Mouse (Mus musculus): ENCODE results near the gene Ttc30a2. TPM values are rescaled to one million over a fixed set of nuclear protein-coding genes. Genes with fewer than 3 reads are reported as not detected.
A peak's percentile ranks its signal among the peaks of the same experiment; 100 is the strongest.

The Ttc30a2 gene
- polyA plus RNA-seq, 1 experiment from 2014 or later = 1.9 TPM

DNA sequence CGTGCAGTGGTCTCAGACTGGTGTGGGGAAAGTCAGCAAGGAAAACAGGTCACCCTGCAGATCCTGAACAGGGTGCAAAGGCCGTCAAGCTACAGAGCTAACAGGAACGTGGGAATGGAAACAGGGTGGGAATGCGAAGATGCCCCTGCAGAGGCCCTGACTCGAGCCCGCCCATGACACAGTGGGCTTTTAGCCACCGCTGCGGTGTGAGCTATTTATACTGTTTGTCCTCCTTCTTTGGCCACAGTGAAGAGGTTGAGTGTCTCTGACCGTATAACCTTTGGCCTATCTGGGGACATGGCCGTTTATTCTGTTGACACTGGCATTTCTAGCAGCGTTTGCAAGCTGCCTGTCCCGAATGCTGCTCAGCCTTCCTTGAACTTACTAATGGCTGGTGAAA is 21.7 kb upstream of the Ttc30a2 start:
- Histone ChIP-seq H3K9me3 (ENCODE audit: control insufficient read depth, low read length) (no peaks in the 10 kb centered on the region), H3K9ac (ENCODE audit: low read length) (no peak overlapping the region), H3K4me2 (ENCODE audit: low read length) (no peak overlapping the region), H3K4me3 (ENCODE audit: control insufficient read depth in 1 of 2, insufficient read depth in 1 of 2, low read depth in 1 of 2, low read length in 2 of 2) (no peak overlapping the region), H3K36me3 (ENCODE audit: control insufficient read depth, insufficient read depth, low read length) (no peaks in the 10 kb centered on the region), H3K27ac (replicated peaks in 1 of 2; ENCODE audit: control insufficient read depth in 1 of 2, insufficient read depth in 1 of 2, low read depth in 2 of 2, low read length in 2 of 2) (0 out of 4 replicates have a peak overlapping the region, but pooled peaks have one; percentile 3 to 9), H3K4me1 (ENCODE audit: control insufficient read depth in 2 of 2, insufficient read depth in 2 of 2, low read length in 2 of 2) (peaks cover 18 to 22% of the 10 kb centered on the region in 2 experiments), H3K27me3 (ENCODE audit: control insufficient read depth, insufficient read depth, low read length) (no peaks in the 10 kb centered on the region)
- ATAC-seq (ENCODE audit: insufficient number of reproducible peaks, insufficient read depth, low FRiP score, low read depth) = no peak
- 34% methylated on average over 12 of the region's 12 CpGs for WGBS

DNA sequence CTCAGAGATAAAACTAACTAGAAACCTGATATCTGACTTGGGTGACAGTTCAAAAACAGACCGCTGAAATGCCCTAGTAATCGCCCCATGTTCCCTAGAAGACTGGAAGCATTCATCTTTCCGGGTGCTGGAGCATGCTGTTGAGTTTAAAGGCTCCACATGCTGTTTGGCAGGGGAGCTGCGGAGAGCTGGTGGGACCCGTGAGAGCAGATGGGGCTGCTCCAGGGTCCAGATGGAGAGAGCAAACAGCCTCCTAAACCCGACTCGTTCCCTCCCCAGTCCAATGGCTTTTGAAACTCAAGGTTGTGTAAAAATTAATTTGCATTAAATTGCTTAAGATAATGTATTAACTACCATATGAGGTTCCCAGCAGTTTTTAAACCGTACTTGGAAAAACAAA is 20.7 kb upstream of the Ttc30a2 start:
- Histone ChIP-seq H3K9me3 (ENCODE audit: control insufficient read depth, low read length) (no peaks in the 10 kb centered on the region), H3K4me2 (ENCODE audit: low read length) (no peak overlapping the region), H3K4me3 (ENCODE audit: control insufficient read depth in 1 of 2, insufficient read depth in 1 of 2, low read depth in 1 of 2, low read length in 2 of 2) (no peak overlapping the region), H3K9ac (ENCODE audit: low read length) (no peak overlapping the region), H3K27ac (replicated peaks in 1 of 2; ENCODE audit: control insufficient read depth in 1 of 2, insufficient read depth in 1 of 2, low read depth in 2 of 2, low read length in 2 of 2) (no peak overlapping the region), H3K4me1 (ENCODE audit: control insufficient read depth in 2 of 2, insufficient read depth in 2 of 2, low read length in 2 of 2) (peaks cover 18 to 22% of the 10 kb centered on the region in 2 experiments), H3K36me3 (ENCODE audit: control insufficient read depth, insufficient read depth, low read length) (no peaks in the 10 kb centered on the region), H3K27me3 (ENCODE audit: control insufficient read depth, insufficient read depth, low read length) (no peaks in the 10 kb centered on the region)
- ATAC-seq (ENCODE audit: insufficient number of reproducible peaks, insufficient read depth, low FRiP score, low read depth) = no peak
- 36% methylated on average over 8 of the region's 8 CpGs for WGBS

DNA sequence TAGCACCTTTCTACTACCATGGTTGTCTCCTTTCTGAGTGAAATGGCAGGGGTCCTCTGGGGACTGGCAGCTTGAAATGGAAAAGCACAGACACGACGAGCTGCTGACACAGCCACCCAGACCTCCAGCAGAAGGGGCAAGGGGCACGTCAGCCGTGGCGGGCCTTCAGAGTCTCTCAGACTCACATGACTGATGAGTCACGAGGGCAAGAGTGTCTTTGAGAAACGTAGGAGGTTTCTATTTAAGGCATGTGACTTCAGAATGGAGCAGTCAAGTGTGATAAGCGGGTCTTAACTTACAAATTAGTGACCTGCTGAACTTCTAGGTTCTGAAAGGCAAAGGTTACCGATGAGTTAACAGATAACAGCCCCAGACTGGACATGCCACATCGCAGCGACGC is 19.8 kb upstream of the Ttc30a2 start:
- 14% methylated on average over 12 of the region's 12 CpGs for WGBS
- H3K4me2 ChIP-seq (ENCODE audit: low read length) = no peak overlapping the region

DNA sequence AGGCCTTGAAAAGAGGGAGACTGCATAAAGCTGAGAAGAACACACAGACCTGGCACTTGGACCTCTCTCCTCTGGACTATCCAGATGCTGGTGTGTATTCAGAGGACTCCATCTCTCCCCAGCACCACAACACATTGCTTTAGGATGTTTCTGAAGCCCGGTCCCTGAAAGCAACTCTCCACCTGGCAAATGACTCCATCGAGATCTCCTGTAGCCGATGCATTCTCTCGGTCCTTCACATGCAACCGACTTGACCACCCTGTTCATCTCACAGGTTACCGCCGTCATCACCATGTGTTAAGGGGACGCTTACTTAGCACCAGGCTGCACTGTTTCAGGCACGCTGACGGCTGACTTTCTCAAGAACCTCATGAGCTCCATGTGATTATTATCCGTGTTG is 16.9 kb upstream of the Ttc30a2 start:
- Histone ChIP-seq H3K36me3 (ENCODE audit: control insufficient read depth, insufficient read depth, low read length) (no peaks in the 10 kb centered on the region), H3K27me3 (ENCODE audit: control insufficient read depth, insufficient read depth, low read length) (no peaks in the 10 kb centered on the region), H3K9me3 (ENCODE audit: control insufficient read depth, low read length) (no peaks in the 10 kb centered on the region), H3K9ac (ENCODE audit: low read length) (no peak overlapping the region), H3K4me2 (ENCODE audit: low read length) (no peak overlapping the region), H3K27ac (replicated peaks in 1 of 2; ENCODE audit: control insufficient read depth in 1 of 2, insufficient read depth in 1 of 2, low read depth in 2 of 2, low read length in 2 of 2) (no peak overlapping the region), H3K4me3 (ENCODE audit: control insufficient read depth in 1 of 2, insufficient read depth in 1 of 2, low read depth in 1 of 2, low read length in 2 of 2) (no peak overlapping the region), H3K4me1 (ENCODE audit: control insufficient read depth in 2 of 2, insufficient read depth in 2 of 2, low read length in 2 of 2) (peaks cover 25 to 30% of the 10 kb centered on the region in 2 experiments)
- 89% methylated on average over 11 of the region's 11 CpGs for WGBS
- no peak for ATAC-seq (ENCODE audit: insufficient number of reproducible peaks, insufficient read depth, low FRiP score, low read depth)

More for the DNA sequence above, 19.8 kb upstream of the Ttc30a2 start:
- H3K4me3 ChIP-seq (ENCODE audit: control insufficient read depth in 1 of 2, insufficient read depth in 1 of 2, low read depth in 1 of 2, low read length in 2 of 2) = no peak overlapping the region
- H3K9ac ChIP-seq (ENCODE audit: low read length) = no peak overlapping the region
- no peaks in the 10 kb centered on the region for H3K27me3 ChIP-seq (ENCODE audit: control insufficient read depth, insufficient read depth, low read length)
- H3K4me1 ChIP-seq (ENCODE audit: control insufficient read depth in 2 of 2, insufficient read depth in 2 of 2, low read length in 2 of 2) = peaks cover 18 to 22% of the 10 kb centered on the region in 2 experiments
- ATAC-seq (ENCODE audit: insufficient number of reproducible peaks, insufficient read depth, low FRiP score, low read depth) = no peak; the same call in 1 of the 2 replicates
- no peaks in the 10 kb centered on the region for H3K36me3 ChIP-seq (ENCODE audit: control insufficient read depth, insufficient read depth, low read length)
- no peaks in the 10 kb centered on the region for H3K9me3 ChIP-seq (ENCODE audit: control insufficient read depth, low read length)
- no peak overlapping the region for H3K27ac ChIP-seq (replicated peaks in 1 of 2; ENCODE audit: control insufficient read depth in 1 of 2, insufficient read depth in 1 of 2, low read depth in 2 of 2, low read length in 2 of 2)

DNA sequence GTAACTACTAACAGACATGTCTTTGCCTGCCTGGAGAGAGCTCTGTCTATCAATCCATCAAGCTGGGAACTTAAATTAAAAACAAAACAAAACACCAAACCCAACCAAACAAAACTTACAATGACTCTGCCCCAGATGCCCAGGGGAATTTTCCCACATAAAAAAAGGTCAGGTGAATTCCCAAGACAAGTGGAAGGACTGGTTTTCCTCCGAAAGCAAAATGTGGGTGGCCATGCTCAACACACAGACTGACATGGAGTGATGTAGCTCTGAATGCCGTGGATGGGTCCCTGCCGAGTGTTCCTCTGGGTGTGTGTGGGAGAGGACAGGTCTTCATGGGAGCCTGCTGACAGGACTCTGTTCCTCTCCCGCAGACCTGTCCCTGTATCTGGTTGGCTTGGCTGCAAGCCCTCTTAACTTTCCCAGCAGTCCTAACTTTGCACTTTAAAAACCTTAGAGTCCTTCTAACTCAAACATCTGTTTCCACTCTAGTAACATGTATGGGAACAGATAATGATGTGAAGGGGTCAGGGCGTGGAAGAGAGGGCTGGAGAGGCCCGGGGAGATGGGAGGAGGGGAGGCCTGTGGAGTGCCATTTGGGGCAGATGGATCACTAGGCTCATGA is 13.7 kb upstream of the Ttc30a2 start:
- peak overlapping the region; percentile 42 for H3K4me2 ChIP-seq (ENCODE audit: low read length)
- no peaks in the 10 kb centered on the region for H3K9me3 ChIP-seq (ENCODE audit: control insufficient read depth, low read length)
- no peaks in the 10 kb centered on the region for H3K36me3 ChIP-seq (ENCODE audit: control insufficient read depth, insufficient read depth, low read length)
- no peak overlapping the region for H3K4me3 ChIP-seq (ENCODE audit: control insufficient read depth in 1 of 2, insufficient read depth in 1 of 2, low read depth in 1 of 2, low read length in 2 of 2)
- 0 out of 4 replicates have a peak overlapping the region, but pooled peaks of 1 of the 2 experiments have one; percentile 19 for H3K27ac ChIP-seq (replicated peaks in 1 of 2; ENCODE audit: control insufficient read depth in 1 of 2, insufficient read depth in 1 of 2, low read depth in 2 of 2, low read length in 2 of 2)
- 0 out of 2 replicates have a peak, but pooled peaks have one; percentile 47 for ATAC-seq (ENCODE audit: insufficient number of reproducible peaks, insufficient read depth, low FRiP score, low read depth)
- peaks cover 8 to 12% of the 10 kb centered on the region in 2 experiments for H3K4me1 ChIP-seq (ENCODE audit: control insufficient read depth in 2 of 2, insufficient read depth in 2 of 2, low read length in 2 of 2)
- no peak overlapping the region for H3K9ac ChIP-seq (ENCODE audit: low read length)
- no peaks in the 10 kb centered on the region for H3K27me3 ChIP-seq (ENCODE audit: control insufficient read depth, insufficient read depth, low read length)
- 23% methylated on average over 6 of the region's 6 CpGs for WGBS

DNA sequence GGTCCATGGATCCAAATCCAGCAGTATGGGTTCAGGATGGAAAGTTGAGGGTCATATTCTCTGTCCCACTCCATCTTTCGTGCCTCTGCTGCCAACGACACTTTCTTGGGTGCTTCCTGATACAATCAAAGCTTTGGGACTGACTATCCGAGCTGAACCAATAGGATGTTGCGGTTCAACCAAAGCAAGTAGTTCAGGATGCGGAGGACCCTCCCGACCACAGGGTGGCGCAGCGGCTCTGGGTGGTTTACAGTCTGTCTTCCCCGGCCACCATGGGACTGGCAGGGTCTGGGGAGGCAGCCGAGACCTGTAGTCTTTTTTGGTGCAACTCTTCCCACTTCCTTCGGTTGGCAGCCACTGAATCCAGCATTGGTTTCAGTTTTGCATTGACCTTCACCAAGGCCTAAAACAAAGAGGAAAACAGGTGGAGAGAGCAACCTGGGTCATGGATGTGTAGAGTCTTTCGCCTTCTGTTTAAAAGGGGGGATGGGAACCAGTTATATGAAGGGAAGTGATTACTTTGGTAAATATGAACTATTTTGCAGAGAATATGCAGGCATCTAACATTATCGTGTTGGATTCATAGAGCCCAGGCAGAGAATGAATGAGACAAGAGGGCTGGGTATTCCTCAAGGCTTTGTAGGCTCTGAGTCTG is 13.0 kb upstream of the Ttc30a2 start:
- no peaks in the 10 kb centered on the region for H3K27me3 ChIP-seq (ENCODE audit: control insufficient read depth, insufficient read depth, low read length)
- H3K9ac ChIP-seq (ENCODE audit: low read length) = no peak overlapping the region
- H3K9me3 ChIP-seq (ENCODE audit: control insufficient read depth, low read length) = no peaks in the 10 kb centered on the region
- peak overlapping the region; percentile 42 for H3K4me2 ChIP-seq (ENCODE audit: low read length)
- peaks cover 8 to 12% of the 10 kb centered on the region in 2 experiments for H3K4me1 ChIP-seq (ENCODE audit: control insufficient read depth in 2 of 2, insufficient read depth in 2 of 2, low read length in 2 of 2)
- WGBS = 39% methylated on average over 13 of the region's 13 CpGs
- no peak overlapping the region for H3K4me3 ChIP-seq (ENCODE audit: control insufficient read depth in 1 of 2, insufficient read depth in 1 of 2, low read depth in 1 of 2, low read length in 2 of 2)
- no peaks in the 10 kb centered on the region for H3K36me3 ChIP-seq (ENCODE audit: control insufficient read depth, insufficient read depth, low read length)
- H3K27ac ChIP-seq (replicated peaks in 1 of 2; ENCODE audit: control insufficient read depth in 1 of 2, insufficient read depth in 1 of 2, low read depth in 2 of 2, low read length in 2 of 2) = 0 out of 4 replicates have a peak overlapping the region, but pooled peaks of 1 of the 2 experiments have one; percentile 19
- no peak; the same call in 1 of the 2 replicates for ATAC-seq (ENCODE audit: insufficient number of reproducible peaks, insufficient read depth, low FRiP score, low read depth)

DNA sequence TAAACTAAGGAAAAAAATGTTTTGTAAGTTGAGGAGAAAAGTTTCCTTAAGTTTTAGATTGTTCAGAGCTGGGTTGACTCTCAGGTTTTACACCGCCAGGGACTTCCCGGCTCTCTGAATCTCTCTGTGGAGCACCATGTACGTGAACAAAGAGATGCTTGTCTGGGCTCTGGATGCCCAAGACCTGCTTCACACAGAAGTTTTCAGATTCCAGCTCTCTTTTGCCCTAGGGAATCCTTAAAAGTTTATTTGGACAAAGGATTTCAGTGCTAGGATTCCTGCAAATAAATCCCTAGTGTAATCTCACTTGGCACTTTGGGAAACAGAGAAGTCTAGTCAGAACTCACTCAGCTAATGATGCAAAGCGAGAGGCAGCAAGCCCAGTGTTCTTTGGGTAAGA is 11.7 kb upstream of the Ttc30a2 start:
- H3K27ac ChIP-seq (replicated peaks in 1 of 2; ENCODE audit: control insufficient read depth in 1 of 2, insufficient read depth in 1 of 2, low read depth in 2 of 2, low read length in 2 of 2) = no peak overlapping the region
- no peaks in the 10 kb centered on the region for H3K36me3 ChIP-seq (ENCODE audit: control insufficient read depth, insufficient read depth, low read length)
- no peak overlapping the region for H3K4me3 ChIP-seq (ENCODE audit: control insufficient read depth in 1 of 2, insufficient read depth in 1 of 2, low read depth in 1 of 2, low read length in 2 of 2)
- H3K27me3 ChIP-seq (ENCODE audit: control insufficient read depth, insufficient read depth, low read length) = no peaks in the 10 kb centered on the region
- no peak overlapping the region for H3K4me2 ChIP-seq (ENCODE audit: low read length)
- no peak for ATAC-seq (ENCODE audit: insufficient number of reproducible peaks, insufficient read depth, low FRiP score, low read depth)
- H3K9ac ChIP-seq (ENCODE audit: low read length) = no peak overlapping the region
- 74% methylated on average over 4 of the region's 4 CpGs for WGBS
- peaks cover 8 to 12% of the 10 kb centered on the region in 2 experiments for H3K4me1 ChIP-seq (ENCODE audit: control insufficient read depth in 2 of 2, insufficient read depth in 2 of 2, low read length in 2 of 2)
- no peaks in the 10 kb centered on the region for H3K9me3 ChIP-seq (ENCODE audit: control insufficient read depth, low read length)
